Mouse (Mus musculus): ENCODE data around the gene Mcoln2. TPM values are rescaled to one million over a fixed set of nuclear protein-coding genes. Genes with fewer than 3 reads are reported as not detected.
"Not testable (repeated sequence)": the region's sequence is repeated elsewhere in the genome, so short reads cannot be mapped to it uniquely, and the experiment has no call there.

Mcoln2 gene
- polyA plus RNA-seq, 1 experiment from 2014 or later = 2.3 TPM

DNA sequence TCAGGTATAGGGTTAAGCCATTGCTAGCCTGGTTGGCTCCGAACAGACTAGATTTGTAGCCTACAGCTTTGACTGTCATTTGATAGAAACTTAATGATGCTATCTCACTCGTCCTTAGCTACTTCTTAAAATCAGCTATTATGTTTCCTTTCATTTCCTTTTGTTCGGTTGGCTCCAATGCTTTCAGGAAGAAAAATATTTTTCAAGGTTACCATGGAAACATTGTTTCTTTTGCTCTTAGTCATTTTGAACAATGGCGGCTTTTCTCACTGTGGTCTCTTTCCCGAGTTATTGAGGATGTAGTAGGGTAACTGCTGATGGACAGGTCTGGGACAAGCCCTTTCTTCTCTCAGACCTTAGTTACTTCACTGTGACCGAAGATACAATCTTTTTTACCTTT is 46.7 kb downstream of the Mcoln2 start:
- H3K9me3 ChIP-seq = no peaks in the 10 kb centered on the region
- no peak overlapping the region for H3K9ac ChIP-seq
- no peaks in the 10 kb centered on the region for H3K36me3 ChIP-seq
- 40% methylated on average over 6 of the region's 6 CpGs for WGBS
- no peaks in the 10 kb centered on the region for H3K4me1 ChIP-seq
- ATAC-seq (ENCODE audit: borderline replicate concordance, extremely low read depth, low FRiP score, low TSS enrichment) = no peak
- no peak overlapping the region for H3K4me3 ChIP-seq
- no peak overlapping the region for H3K4me2 ChIP-seq
- no peak overlapping the region for H3K27ac ChIP-seq
- H3K27me3 ChIP-seq = no peaks in the 10 kb centered on the region

DNA sequence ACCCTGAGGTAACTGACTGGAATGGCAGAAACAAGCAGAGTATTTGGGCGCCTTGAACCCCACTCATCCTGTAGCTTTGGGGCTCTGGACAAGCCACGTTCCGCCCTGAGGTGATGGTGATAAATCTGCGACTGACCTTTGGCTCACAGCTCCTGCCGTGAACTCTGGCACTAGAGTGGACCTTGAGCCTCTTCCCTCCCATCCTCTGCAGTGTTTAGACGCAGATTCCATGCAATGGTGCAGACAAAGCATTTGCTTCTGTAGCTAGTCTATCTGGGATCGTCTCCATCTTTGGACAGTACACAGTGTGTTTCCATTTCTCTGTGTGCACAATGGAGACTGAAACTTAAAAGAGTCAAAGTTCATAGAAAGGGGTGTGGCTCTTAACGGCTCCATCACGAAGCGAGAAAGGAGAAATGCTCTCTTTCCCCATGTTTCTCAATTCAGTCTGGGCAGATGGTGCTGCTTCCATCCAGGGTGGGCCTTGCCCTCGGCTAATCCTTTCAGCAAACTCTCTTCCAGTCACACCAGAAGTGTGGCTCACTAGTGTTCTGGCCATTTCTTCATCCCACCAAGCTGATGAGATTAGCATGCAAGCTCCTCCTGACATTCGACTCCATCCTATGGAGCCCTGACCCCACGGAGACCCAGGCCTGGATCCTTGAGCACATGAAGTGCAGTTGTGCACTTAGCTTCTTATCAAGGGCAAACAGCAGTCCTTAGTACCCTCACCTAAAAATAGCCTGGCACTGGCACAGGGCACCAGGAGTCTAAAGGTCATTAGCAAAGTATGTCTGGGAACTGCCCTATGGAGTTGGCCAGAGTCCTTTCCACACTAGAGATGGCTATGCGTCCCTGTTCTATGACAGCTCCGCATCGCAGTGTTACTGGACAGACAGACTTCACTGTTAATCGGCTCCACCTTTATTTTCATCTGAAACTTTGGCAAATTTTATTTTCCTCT is 47.4 kb downstream of the Mcoln2 start:
- no peak for ATAC-seq (ENCODE audit: borderline replicate concordance, extremely low read depth, low FRiP score, low TSS enrichment)
- no peak overlapping the region for H3K4me3 ChIP-seq
- no peaks in the 10 kb centered on the region for H3K4me1 ChIP-seq
- no peak overlapping the region for H3K9ac ChIP-seq
- H3K36me3 ChIP-seq = no peaks in the 10 kb centered on the region
- WGBS = 71% methylated on average over 17 of the region's 17 CpGs
- H3K27me3 ChIP-seq = no peaks in the 10 kb centered on the region
- H3K27ac ChIP-seq = no peak overlapping the region
- H3K4me2 ChIP-seq = no peak overlapping the region
- no peaks in the 10 kb centered on the region for H3K9me3 ChIP-seq

DNA sequence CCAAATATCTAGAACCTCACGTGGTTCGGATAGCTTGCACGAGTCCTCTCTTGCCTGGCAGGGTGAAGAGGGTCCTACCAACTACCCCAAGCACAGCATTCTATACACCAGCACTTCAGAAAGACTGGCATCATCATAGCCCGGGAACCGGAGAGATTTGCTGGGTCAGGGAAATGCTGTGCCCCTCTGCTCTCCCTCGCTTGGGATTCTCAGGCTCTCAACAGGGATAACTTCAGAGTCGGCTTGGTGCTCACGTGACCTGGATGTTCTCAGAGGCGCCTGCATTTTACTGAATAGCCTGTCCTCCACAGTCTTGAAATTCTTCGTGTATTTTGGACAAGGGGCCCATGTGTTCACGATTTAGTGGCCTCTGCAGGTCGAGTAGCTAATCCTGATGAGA is 48.2 kb downstream of the Mcoln2 start:
- Histone ChIP-seq H3K4me1 (no peaks in the 10 kb centered on the region), H3K4me3 (no peak overlapping the region), H3K9me3 (no peaks in the 10 kb centered on the region), H3K27ac (no peak overlapping the region), H3K36me3 (no peaks in the 10 kb centered on the region), H3K9ac (no peak overlapping the region), H3K27me3 (no peaks in the 10 kb centered on the region), H3K4me2 (no peak overlapping the region)
- ATAC-seq (ENCODE audit: borderline replicate concordance, extremely low read depth, low FRiP score, low TSS enrichment) = no peak
- WGBS = 66% methylated on average over 12 of the region's 12 CpGs

DNA sequence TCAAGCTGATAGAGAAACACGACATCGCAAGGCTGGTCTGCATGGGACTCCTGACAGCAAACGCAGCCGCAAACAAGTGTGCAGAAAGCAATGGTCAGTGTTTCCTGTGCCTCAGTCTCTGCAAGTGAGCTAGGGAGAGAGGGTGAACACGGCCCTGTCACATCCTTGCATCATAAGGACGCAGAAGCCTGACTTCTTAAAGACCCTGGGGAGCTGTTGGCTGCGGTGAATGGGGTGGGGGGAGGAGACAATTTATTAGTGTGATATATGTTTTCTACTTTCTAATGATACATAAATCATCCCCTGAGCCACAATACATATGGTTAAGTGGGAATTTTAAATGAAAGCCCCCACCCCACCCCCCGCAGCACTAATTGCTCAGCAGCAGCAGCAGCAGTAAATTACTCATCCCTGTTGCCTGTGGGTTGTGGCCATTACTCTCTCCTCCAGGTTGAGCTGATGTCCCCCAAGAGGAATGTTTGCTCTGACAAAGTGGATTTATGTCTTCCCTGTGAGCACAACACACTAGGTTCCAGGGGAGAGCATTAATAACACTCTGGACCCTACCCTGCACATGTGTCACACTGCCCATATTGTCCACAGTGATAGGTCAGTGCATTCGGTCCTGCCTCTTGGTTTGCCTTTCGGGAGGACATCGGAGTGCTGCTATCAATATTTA is 49.3 kb downstream of the Mcoln2 start:
- Histone ChIP-seq H3K36me3 (no peaks in the 10 kb centered on the region), H3K4me3 (no peak overlapping the region), H3K9me3 (no peaks in the 10 kb centered on the region), H3K4me2 (no peak overlapping the region), H3K27me3 (no peaks in the 10 kb centered on the region), H3K4me1 (no peaks in the 10 kb centered on the region), H3K27ac (no peak overlapping the region), H3K9ac (no peak overlapping the region)
- 69% methylated on average over 11 of the region's 11 CpGs for WGBS
- ATAC-seq (ENCODE audit: borderline replicate concordance, extremely low read depth, low FRiP score, low TSS enrichment) = no peak

DNA sequence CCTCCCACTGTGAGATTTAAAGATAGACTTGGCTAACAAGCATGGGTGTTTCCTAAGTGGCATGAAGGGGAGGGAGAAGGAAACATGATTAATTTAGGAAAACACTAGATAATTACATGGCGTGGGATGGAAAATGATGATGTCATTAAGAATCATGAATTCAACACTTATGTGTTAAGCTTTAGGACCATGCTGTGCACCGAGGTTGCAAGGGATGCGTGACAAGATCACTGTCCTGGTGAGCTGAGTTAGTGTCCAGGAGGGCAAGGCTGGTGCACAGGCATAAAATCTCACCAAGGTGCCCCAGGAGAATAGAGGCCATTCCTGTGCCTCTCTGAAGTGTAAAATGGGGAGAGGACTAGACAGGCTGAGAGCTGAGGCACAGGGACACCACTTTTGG is 49.9 kb downstream of the Mcoln2 start:
- Histone ChIP-seq H3K4me1 (no peaks in the 10 kb centered on the region), H3K4me2 (no peak overlapping the region), H3K27me3 (no peaks in the 10 kb centered on the region), H3K27ac (no peak overlapping the region), H3K9ac (no peak overlapping the region), H3K4me3 (no peak overlapping the region), H3K36me3 (no peaks in the 10 kb centered on the region), H3K9me3 (no peaks in the 10 kb centered on the region)
- no peak for ATAC-seq (ENCODE audit: borderline replicate concordance, extremely low read depth, low FRiP score, low TSS enrichment)
- WGBS = 74% methylated on average over 3 of the region's 3 CpGs

DNA sequence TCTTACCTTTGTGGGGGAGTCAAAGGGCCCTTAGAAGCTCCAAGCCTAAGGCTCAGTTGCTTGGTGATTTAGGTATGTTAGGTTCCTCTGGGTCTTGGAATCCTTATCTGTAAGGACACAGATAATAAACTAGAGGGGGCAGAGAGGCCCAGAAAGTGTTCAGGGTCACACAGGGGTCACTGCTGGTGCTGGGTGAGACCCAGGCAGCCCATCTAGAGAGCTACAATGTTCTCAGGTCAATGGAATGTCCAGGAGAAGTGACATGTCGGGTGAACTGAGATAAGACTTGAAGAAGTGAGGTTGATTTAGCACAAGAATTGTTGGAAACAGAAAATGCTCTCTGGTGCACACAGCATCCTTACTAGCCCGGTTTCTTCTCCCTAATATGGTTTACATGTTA is 54.7 kb downstream of the Mcoln2 start:
- H3K4me2 ChIP-seq = no peak overlapping the region
- ATAC-seq (ENCODE audit: borderline replicate concordance, extremely low read depth, low FRiP score, low TSS enrichment) = no peak
- no peak overlapping the region for H3K27ac ChIP-seq
- 16% methylated on average over 2 of the region's 2 CpGs for WGBS
- no peaks in the 10 kb centered on the region for H3K36me3 ChIP-seq
- H3K9me3 ChIP-seq = no peaks in the 10 kb centered on the region
- no peak overlapping the region for H3K4me3 ChIP-seq
- peaks cover 6% of the 10 kb centered on the region; the same call in 1 of the 2 replicates for H3K4me1 ChIP-seq
- no peak overlapping the region for H3K9ac ChIP-seq
- H3K27me3 ChIP-seq = no peaks in the 10 kb centered on the region

DNA sequence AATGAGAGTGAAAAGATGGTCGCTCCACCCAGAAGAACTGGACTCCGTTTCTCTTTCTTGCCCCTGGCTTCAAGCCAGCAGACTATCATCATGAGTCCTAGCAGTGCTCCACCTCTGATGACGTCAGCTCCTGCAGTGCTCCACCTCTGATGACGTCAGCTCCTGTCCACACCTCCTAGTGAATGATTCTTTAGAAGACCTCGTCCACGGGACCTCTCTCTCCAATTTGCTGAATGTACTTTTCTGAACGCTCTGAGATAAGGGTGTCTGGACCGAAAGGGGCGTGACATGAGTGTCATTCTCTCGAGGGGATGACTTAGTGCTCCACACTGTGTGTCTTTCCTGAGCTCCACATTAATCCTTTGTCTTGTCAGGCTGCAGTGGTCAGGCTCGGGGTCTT is 55.7 kb downstream of the Mcoln2 start:
- Histone ChIP-seq H3K4me1 (peaks cover 6% of the 10 kb centered on the region; the same call in 1 of the 2 replicates), H3K4me3 (no peak overlapping the region), H3K9me3 (no peaks in the 10 kb centered on the region), H3K27ac (no peak overlapping the region), H3K27me3 (no peaks in the 10 kb centered on the region), H3K9ac (no peak overlapping the region), H3K4me2 (no peak overlapping the region), H3K36me3 (no peaks in the 10 kb centered on the region)
- no peak for ATAC-seq (ENCODE audit: borderline replicate concordance, extremely low read depth, low FRiP score, low TSS enrichment)
- 30% methylated on average over 11 of the region's 11 CpGs for WGBS

DNA sequence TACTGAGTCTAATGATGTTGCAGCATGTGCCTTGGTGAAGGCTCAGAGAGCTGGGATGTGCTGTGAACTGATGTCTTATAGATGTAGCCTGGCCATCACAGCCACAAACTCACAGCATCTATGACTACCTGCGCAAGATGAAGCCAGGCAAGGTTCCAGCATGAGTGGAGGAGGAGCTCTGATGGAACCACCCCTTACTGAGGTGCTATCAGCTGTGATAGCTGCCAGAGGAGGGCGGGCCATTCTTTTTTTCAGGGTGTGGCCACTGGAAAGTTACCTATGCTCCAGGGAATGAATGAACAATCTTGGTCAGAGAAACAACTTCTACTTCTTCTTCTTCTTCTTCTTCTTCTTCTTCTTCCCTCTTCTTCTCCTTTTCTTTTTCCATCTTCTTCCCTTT is 57.0 kb downstream of the Mcoln2 start:
- no peak overlapping the region for H3K4me3 ChIP-seq
- H3K4me1 ChIP-seq = peaks cover 6% of the 10 kb centered on the region; the same call in 1 of the 2 replicates
- H3K27me3 ChIP-seq = no peaks in the 10 kb centered on the region
- H3K9ac ChIP-seq = no peak overlapping the region
- H3K36me3 ChIP-seq = no peaks in the 10 kb centered on the region
- H3K27ac ChIP-seq = no peak overlapping the region
- H3K4me2 ChIP-seq = no peak overlapping the region
- ATAC-seq (ENCODE audit: borderline replicate concordance, extremely low read depth, low FRiP score, low TSS enrichment) = no peak
- 95% methylated on average over 2 of the region's 2 CpGs for WGBS
- H3K9me3 ChIP-seq = no peaks in the 10 kb centered on the region

DNA sequence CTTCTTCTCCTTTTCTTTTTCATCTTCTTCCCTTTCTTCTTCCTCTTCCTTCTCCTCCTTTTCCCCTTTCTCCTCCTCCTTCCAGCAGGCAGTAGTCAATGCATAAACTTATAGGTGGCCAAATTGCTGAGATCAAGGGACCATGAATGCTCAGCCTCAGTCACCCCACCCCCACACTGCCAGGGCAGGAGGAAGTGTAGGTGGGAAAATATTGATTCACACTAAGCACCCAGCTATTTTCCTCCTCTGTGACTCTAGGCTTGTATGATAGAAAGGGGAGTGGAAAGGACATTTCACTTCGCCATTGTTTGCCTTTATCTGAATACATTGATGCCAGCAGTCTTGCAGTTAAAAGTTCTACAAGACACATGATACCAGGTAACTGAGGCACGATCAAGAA is 57.8 kb downstream of the Mcoln2 start:
- Histone ChIP-seq H3K4me1 (peaks cover 6% of the 10 kb centered on the region; the same call in 1 of the 2 replicates), H3K27me3 (no peaks in the 10 kb centered on the region), H3K27ac (no peak overlapping the region), H3K36me3 (no peaks in the 10 kb centered on the region), H3K4me2 (no peak overlapping the region), H3K9ac (no peak overlapping the region), H3K9me3 (no peaks in the 10 kb centered on the region), H3K4me3 (no peak overlapping the region)
- ATAC-seq (ENCODE audit: borderline replicate concordance, extremely low read depth, low FRiP score, low TSS enrichment) = no peak
- 39% methylated on average over 2 of the region's 2 CpGs for WGBS

DNA sequence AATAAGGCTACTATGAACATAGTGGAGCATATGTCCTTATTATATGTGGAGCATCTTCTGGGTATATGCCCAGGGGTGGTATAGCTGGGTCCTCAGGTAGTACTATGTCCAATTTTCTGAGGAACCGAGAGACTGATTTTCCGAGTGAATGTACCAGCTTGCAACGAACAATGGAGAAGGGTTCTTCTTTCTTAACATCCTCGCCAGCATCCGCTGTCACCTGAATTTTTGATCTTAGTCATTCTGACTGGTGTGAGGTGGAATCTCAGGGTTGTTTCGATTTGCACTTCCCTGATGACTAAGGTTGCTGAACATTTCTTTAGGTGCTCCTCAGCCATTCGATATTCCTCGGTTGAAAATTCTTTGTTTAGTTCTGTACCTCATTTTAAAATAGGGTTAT is 60.1 kb downstream of the Mcoln2 start:
- H3K4me2 ChIP-seq; H3K27ac ChIP-seq; H3K4me3 ChIP-seq; ATAC-seq (ENCODE audit: borderline replicate concordance, extremely low read depth, low FRiP score, low TSS enrichment); H3K27me3 ChIP-seq; H3K9ac ChIP-seq; H3K9me3 ChIP-seq; H3K36me3 ChIP-seq: not testable (repeated sequence)
- peaks cover 14% of the 10 kb centered on the region; the same call in 1 of the 2 replicates for H3K4me1 ChIP-seq
- WGBS = 89% methylated on average over 8 of the region's 8 CpGs

DNA sequence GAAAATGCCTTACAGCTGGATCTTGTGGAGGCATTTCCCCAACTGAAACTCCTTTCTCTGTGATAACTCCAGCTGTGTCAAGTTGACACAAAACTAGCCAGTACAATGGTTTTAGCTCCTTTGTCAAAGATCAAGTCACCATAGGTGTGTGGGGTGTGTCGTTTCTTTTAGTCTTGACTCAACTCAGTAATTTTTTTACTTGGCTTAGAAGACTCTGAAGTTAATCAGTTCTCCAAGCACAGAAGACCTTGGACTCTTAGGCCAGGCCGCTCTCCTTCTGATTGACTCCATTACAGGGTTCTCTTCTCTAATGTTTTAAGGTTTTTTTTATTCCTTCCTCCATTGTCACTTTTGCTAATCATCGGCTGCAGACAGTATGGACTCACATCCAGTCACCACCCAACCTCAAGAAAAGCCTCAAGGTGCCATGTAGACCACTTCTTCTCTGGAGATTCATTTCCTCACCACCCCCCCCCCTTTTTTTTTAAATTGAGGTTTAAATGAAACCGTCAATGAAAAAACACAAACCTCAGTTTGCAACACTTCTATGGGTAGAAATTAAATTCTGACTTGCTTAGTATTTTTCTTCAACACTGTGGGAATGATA is 61.6 kb downstream of the Mcoln2 start:
- Histone ChIP-seq H3K27ac (no peak overlapping the region), H3K4me3 (no peak overlapping the region), H3K4me1 (peaks cover 17% of the 10 kb centered on the region; the same call in 1 of the 2 replicates), H3K9ac (no peak overlapping the region), H3K27me3 (no peaks in the 10 kb centered on the region), H3K4me2 (no peak overlapping the region), H3K9me3 (no peaks in the 10 kb centered on the region), H3K36me3 (no peaks in the 10 kb centered on the region)
- no peak for ATAC-seq (ENCODE audit: borderline replicate concordance, extremely low read depth, low FRiP score, low TSS enrichment)
- 91% methylated on average over 4 of the region's 4 CpGs for WGBS

DNA sequence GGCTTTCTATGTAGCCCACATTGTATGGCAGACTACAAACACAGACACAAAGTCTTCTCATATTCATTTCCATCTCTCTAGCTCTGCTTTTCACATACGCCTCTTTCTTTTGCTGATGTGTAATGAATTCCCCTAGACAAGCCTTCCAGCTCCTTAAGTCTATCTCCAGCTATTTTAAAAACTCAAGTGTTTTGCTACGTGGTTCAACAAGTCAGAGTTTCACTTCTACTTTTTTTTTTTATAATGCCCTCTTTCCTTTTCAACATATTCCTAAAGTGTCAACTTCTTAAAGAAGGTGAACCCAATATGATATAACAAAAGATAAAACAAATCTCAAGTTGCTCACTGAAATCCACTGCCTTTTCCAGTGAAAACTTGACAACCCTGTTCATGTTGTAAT is 62.3 kb downstream of the Mcoln2 start:
- Histone ChIP-seq H3K4me1 (peaks cover 17% of the 10 kb centered on the region; the same call in 1 of the 2 replicates), H3K9ac (no peak overlapping the region), H3K9me3 (no peaks in the 10 kb centered on the region), H3K27ac (no peak overlapping the region), H3K4me2 (no peak overlapping the region), H3K36me3 (no peaks in the 10 kb centered on the region), H3K27me3 (no peaks in the 10 kb centered on the region), H3K4me3 (no peak overlapping the region)
- WGBS = 70% methylated on average over 2 of the region's 2 CpGs
- no peak for ATAC-seq (ENCODE audit: borderline replicate concordance, extremely low read depth, low FRiP score, low TSS enrichment)

Measured in lung, embryonic 15.5 days (tissue).